Mouse (Mus musculus) MEL (cell line): ENCODE measurements at regions not wholly inside any gene's neighbourhood (a gene's known extent, or its start where the extent isn't known, plus 50 kb on each side); places are given as distances from the start of the nearest gene placed in this dataset.

ENCODE experiments used
- BHLHE40 ChIP-seq: IDR thresholded peaks from 2 replicates; pipeline ENCODE4 v1.6.1; 2012; ENCODE audit warnings: low read depth, mild to moderate bottlenecking, inconsistent platforms, low read length, improper control_type of control experiment, borderline replicate concordance
- CTCF ChIP-seq, 3 experiments: IDR thresholded peaks in 2 of 3; conservative IDR thresholded peaks in 1 of 3; 2 replicates each; pipeline ENCODE4 v1.5.1; 2011 to 2012; ENCODE audit warnings: low read length in 3 of 3, low read depth in 2 of 3, mild to moderate bottlenecking in 2 of 3, improper control_type of control experiment in 1 of 3, inconsistent platforms in 1 of 3, mixed read lengths in 1 of 3, moderate library complexity in 1 of 3; ENCODE audit not compliant: control insufficient read depth in 1 of 3, insufficient read depth in 1 of 3, poor library complexity in 1 of 3, severe bottlenecking in 1 of 3
- ELF1 ChIP-seq: IDR thresholded peaks from 2 replicates; pipeline ENCODE4 v1.6.1; 2014; ENCODE audit warnings: low read depth, mild to moderate bottlenecking, inconsistent platforms, low read length, improper control_type of control experiment, moderate library complexity
- HCFC1 ChIP-seq: IDR thresholded peaks from 2 replicates; pipeline ENCODE4 v1.6.1; 2012; ENCODE audit warnings: low read depth, mild to moderate bottlenecking, inconsistent platforms, low read length, improper control_type of control experiment, moderate library complexity
- POLR2A ChIP-seq, 2 experiments: IDR thresholded peaks; 2 replicates each; pipeline ENCODE4 v1.6.1; 2011 to 2012; ENCODE audit warnings: low read length in 2 of 2, mild to moderate bottlenecking in 2 of 2, control low read depth in 1 of 2, improper control_type of control experiment in 1 of 2, low read depth in 1 of 2, moderate library complexity in 1 of 2; ENCODE audit not compliant: control insufficient read depth in 1 of 2, insufficient read depth in 1 of 2, poor library complexity in 1 of 2
- POLR2AphosphoS2 ChIP-seq: IDR thresholded peaks from 2 replicates; pipeline ENCODE4 v1.6.1; 2011; ENCODE audit warnings: low read length, improper control_type of control experiment
- RAD21 ChIP-seq: IDR thresholded peaks from 2 replicates; pipeline ENCODE4 v1.6.1; 2011; ENCODE audit warnings: mild to moderate bottlenecking, low read depth, low read length, improper control_type of control experiment
- ZC3H11A ChIP-seq: IDR thresholded peaks from 2 replicates; pipeline ENCODE4 v1.6.1; 2012; ENCODE audit warnings: low read depth, mild to moderate bottlenecking, inconsistent platforms, low read length, improper control_type of control experiment
- ZKSCAN1 ChIP-seq: IDR thresholded peaks from 2 replicates; pipeline ENCODE4 v1.6.1; 2012; ENCODE audit warnings: low read depth, mild to moderate bottlenecking, inconsistent platforms, low read length, improper control_type of control experiment, moderate library complexity
- ZNF384 ChIP-seq: IDR thresholded peaks from 2 replicates; pipeline ENCODE4 v1.6.1; 2012; ENCODE audit warnings: low read depth, mild to moderate bottlenecking, inconsistent platforms, low read length, improper control_type of control experiment

GRCm38 (mm10) chr12:117361826-117362225 is 154.5 kb upstream of the Rapgef5 start:
- TF ChIP-seq CTCF (IDR thresholded peaks at IDR 0.05 in 2 of 3, conservative IDR thresholded peaks at IDR 0.05 in 1 of 3; ENCODE audit: control insufficient read depth in 1 of 3, insufficient read depth in 1 of 3, low read depth in 2 of 3, low read length in 3 of 3, poor library complexity in 1 of 3, severe bottlenecking in 1 of 3) (no peak), POLR2A (IDR thresholded peaks at IDR 0.05; ENCODE audit: control insufficient read depth in 1 of 2, insufficient read depth in 1 of 2, low read depth in 1 of 2, low read length in 2 of 2, poor library complexity in 1 of 2) (no peak), ELF1 (no peak), ZNF384 (no peak), ZKSCAN1 (no peak), BHLHE40 (no peak), POLR2AphosphoS2 (no peak), ZC3H11A (no peak), RAD21 (no peak), HCFC1 (no peak)
